Mouse (Mus musculus): ENCODE measurements around the gene Tll1.

Tll1 gene

DNA sequence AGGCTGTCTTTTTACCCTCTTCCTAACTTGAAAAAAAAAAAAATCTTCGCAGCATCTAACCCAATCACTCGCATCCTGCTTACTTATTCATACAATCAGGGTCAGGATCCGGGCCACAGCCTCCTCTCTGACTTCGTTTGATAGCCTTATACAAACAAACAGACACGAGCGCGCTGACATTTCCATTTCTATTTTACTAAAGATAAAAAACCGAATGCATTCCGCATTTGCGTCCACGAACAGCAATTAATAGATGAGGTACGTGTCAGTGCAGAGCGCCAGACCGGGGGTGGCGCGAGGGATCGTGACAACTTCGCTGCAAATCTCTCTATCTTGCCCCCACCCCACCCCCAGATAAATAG is at the start of gene Tll1:
Gene Tll1 (minus strand): TSS at position 248 of the 362 bp plus-strand sequence.
- DNase-seq (ENCODE audit: low spot score) = peak; percentile 47

DNA sequence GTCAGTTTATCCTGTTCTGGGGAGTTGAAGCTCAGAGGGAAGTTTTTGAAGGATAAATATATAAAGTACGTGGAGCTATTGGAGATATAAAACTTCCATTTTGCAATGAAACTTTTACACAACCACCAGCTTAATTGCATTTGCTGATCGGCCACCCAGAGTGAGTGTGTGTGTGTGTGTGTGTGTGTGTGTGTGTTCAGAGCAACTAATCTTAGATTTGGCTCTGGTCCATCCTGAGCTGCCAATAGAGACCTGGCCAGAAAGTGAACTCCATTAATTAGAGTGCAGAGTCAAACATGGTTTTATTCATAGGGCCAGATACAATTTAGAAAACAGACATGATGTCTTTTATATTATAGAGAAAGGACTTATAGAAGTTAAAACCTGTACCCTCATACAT is 32.6 kb upstream of the Tll1 start:
- DNase-seq (ENCODE audit: low spot score) = no peak

DNA sequence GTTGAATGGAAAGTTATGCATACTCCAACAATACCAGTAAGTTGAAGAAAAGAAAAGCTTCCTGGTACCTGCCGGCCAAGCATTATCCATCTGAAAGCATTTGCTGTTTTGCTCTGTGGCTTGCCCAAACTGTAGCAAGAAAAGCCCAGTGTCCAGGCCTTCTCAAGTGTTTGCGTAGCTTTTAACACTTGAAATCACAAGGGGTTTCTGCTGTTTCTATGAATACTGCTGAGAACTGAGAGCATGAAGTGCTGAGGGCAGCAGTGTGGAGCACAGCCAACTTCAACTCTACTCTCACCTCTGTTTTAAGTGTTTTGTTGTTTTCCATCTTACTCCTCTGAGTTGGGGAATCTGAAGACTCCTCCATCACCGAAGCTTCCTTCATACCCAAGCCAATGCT is 15.5 kb upstream of the Tll1 start:
- no peak for DNase-seq (ENCODE audit: low spot score)

DNA sequence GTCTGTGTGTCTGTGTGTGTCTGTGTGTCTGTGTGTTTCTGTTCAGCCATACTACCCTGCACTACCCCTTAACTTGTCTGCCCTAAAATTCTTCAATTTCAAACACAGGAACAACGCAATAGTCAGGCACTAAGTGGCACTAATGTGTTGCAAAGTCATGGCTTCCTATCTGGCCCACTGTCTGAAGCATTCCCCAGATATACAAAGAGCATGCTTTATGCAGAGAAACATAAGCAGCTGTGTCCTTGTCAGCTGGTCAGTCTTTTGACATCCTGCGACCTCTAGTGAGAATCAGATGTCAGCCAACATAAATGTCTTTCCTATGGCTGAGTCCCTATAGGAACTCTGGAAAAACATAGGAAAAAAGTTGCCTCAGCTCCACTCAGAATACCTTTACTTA is 11.6 kb upstream of the Tll1 start:
- peak; percentile 51 for DNase-seq (ENCODE audit: low spot score)

DNA sequence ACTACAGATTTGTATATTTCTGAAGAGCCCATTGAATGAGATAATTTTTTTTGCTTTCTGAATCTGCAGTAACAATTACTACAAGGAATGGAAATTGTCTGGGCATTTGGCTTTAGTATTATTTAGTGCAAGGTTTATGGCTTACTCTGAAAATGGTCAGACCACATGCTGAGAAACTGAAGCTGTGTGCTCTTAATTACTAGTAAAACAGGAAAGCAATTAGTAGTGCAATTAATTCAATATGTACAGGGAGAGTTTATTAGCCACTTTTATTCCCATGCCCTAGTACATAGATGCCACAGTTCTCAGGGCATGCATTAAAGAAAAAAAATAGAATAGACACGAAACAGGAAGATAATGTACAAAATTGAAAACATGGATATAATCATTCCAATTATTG is 10.2 kb upstream of the Tll1 start:
- DNase-seq (ENCODE audit: low spot score) = no peak

DNA sequence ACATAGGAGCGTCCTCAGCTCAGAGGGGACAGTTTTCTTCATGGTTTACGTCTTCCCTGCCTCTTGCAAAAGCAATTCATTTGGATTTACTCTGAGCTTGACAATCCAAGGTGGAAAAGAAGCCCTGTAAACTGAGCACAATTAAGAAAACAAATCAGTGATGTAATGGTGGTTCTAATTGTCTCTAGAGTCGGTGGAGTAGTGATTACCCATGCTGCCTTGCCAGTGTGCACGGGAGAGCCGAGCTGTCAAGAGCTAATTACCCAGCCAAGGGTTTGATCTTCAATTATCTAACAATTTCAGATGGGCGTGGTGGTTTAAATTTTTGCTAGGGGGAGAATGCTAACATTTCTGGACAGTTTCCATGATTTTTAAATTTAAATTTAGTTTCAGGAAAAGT is 9.3 kb upstream of the Tll1 start:
- DNase-seq (ENCODE audit: low spot score) = no peak

DNA sequence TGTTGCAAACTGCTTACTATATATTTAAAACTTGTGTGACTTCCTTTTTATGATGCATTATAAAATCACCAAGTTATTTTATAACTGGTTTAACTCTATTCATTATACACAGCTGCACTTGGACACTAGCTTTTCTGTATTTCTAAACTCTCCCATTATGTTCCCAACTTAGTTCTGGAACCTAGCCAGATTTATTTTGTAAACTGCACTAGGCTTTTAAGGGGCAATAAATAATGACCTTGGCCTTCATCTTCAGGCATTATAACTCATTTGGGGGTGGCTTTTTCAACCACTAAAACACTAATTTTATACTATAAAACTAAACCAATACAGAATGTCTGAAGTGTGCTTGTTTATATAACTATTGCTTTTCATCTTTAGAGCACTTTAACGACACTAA is 8.8 kb upstream of the Tll1 start:
- no peak for DNase-seq (ENCODE audit: low spot score)

DNA sequence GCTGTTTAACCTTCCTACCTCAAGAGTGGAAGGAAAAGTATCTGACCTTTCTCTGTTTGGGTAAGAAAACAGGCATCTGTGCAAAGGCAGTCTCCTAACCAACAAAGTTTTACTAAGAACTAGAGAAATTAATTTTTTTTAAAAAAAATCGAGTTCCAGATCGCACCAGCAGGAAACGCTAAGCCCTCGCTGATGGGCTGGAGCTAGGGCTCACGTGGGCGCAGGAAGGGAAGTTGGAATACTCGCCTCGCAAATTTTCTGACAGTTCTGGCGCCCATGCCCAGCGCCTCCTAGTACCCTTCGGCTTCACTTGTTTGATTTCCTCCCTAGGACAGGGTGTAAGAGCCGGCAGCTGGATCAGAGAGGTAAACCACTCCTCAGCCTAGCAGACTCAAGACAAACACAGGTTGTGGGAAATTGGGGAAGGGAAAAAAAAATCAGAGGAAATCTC is 365 bp upstream of the Tll1 start:
- DNase-seq (ENCODE audit: low spot score) = peak; percentile 65

DNA sequence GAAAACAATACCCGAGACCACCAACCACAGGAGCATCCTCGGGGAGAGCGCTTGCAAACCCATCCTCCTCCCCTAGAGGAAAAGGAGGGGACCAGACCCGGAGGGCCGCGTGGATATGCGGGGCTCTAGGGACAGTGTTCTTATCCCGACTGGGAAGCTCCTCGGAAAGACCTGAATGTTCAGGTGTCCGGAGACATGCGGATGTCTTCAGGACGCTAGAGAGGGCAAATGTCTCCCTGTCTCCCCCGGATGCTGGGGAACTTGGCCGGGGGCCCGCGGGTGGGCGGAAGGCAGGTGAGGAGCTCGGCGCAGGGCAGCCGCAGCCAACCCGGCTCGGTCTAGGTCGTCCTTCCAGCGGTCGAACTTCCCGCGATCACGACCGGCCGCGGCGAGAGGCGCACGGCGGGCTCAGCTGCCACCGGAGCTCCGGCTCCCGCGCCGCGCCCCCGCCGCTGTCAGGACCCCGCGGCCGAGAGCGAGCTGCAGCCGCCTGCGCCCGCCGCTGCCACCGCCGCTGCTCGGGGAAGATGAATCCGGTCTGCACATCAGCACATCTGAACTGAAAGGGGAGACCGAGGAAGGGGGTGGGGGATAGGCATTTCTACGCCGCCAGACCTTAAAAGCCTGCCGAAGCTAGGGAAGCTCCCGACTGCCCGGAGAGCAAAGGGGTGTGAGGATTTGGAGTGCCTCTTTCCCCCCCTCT is 599 bp downstream of the Tll1 start:
- peak; percentile 47 for DNase-seq (ENCODE audit: low spot score)

DNA sequence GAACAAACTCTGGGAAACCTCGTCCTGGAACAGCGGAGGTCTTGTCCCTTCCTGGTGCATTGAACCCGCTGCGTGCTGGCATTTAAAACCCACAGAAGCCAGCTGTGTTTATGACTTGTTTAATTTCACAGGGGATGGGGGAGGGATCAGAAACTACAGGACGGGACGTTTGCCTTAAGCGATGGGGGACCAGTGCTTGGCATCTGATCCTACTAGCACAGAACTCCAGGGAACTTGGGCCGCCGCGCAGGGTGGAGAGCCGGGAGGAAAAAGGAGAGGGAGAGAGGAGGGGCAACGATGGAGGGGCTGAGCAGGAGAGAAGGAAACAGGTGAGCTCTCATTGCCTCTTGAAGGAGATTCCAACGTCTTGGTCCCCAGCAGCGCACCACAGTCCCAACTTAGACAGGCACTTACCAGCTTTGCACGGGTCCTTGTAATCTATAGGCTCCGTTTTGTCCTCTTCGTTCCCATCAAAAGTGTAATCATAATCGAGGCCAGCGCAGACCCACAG is 1.2 kb downstream of the Tll1 start:
- peak; percentile 32 for DNase-seq (ENCODE audit: low spot score)

DNA sequence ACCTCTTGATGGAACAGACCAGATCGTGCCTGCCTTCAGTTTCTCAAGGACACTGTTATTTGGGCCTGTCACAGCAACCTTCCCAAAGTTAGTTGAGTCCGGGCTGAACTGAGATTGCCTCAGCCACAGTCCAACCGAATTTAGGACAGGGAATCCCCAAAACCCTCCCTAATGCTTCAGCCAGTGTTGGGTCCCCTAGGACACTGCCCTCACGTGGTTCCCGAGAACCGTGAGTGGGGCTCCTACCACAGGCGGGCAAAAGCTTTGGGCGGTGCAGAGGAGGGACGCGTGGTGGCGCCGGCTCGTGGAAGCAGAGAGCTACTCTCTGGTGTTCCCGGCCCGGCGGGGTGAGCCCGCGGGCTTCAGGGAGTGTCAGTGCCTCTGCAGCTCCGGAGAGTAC is 1.9 kb downstream of the Tll1 start:
- peak; percentile 64 for DNase-seq (ENCODE audit: low spot score)

DNA sequence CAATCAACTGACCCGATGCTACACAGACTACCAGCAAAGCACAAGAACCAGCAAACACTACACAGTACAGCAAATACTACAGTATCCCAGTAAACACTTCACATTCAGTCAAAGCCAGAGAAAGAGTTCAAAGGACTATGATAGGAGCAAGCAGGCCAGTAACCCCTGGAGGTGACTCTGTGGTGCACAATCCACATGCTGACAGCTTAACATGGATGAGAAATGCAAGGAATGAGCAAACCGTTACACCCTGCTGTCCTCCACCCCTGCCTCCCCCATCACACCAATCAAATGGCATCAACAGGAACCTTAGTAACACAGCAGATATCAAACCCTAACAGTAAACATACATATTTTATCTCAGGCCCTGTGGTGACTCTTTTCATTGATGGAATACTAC is 7.7 kb downstream of the Tll1 start:
- no peak for DNase-seq (ENCODE audit: low spot score)

DNA sequence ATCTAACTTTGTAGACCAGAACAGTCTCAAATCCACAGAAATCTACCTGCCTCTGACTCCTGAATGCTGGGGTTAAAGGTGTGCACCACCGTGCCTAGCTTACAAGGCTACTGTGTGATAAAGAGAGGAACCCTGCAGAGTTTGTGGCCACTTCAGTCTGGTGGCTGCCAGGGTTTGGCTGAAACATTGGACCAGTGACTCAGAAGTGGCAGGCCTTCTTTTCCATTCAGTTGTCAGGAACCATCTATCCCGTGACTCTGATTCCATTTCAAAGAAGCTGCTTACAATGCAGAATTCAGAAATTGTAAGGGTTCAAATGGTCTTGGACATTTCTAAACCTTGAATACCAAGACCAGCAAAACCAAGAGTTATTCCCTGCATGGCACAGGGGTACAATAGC is 12.7 kb downstream of the Tll1 start:
- no peak for DNase-seq (ENCODE audit: low spot score)

DNA sequence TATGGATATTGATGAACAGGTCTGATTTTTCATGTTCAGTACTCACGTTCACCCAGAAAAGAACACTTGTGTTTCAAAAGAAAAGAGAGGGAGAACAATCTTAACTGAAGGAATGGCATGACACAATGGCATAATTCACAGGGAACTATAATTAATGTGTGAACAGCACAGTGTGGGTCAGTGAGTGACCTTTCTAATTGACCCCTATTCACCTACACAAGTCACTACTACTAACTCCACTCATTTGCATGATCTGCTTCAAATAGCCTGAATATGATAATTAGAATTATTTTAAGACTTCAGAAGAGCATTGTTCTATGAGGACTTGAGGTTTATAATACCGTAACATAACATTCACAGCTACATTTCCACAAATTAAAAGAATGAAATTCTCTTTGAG is 18.2 kb downstream of the Tll1 start:
- peak; percentile 9 for DNase-seq (ENCODE audit: low spot score)

DNA sequence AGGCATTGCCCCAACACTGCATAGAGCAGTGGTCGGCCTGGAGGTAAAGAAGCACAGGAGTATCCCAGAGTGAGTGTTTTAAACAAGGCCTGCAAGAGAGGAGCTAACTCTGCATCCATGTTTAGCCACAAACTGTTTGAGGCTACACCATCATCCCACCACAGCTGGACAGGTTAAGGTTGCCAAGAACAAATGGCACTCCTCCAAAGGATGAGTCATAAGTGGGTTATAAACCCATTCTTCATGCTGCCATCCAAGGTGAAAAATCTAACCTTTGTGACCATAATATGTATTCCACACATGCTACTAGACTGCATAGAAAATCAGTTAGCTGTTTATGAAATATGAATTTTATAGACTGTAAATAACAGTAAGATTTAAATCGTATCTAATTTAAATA is 29.1 kb downstream of the Tll1 start:
- DNase-seq (ENCODE audit: low spot score) = no peak

DNA sequence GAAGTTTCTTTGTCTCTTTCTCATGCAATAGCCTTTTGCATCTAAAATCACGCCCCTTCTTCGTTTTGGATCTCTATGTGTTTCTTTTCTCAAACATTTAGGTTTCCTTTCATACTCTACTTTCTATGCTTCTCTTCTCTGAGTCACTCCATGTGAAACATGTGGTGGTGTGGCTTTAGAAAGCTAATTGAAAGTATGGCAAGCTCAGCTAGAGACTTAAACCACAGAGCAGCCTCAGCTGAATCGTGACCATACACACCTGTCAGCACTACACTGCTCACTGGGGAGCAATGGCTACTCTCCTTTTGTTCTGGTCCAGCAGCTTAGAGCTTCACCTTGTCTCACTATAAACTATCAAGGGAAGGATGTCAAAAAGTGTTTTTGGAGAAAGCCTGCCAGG is 31.2 kb downstream of the Tll1 start:
- no peak for DNase-seq (ENCODE audit: low spot score)

DNA sequence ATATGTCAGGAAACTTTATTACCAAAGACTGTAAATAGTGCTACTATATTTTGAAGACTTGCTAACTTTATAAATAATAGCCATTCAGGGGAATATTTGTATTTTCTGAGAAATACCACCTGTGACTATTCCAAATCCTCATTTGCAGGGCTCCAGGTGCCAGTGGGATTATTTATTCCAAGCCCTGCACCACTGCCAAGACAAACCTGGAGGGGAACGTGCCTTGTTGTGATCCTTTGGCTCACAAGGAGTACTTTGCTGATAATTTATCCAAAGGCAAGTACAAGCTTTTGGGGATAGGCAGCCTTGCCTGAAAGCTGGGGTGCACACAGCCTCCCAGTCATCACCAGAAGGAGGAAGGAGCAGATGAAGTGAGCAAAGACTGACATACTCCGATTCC is 32.3 kb downstream of the Tll1 start:
- DNase-seq (ENCODE audit: low spot score) = no peak

DNA sequence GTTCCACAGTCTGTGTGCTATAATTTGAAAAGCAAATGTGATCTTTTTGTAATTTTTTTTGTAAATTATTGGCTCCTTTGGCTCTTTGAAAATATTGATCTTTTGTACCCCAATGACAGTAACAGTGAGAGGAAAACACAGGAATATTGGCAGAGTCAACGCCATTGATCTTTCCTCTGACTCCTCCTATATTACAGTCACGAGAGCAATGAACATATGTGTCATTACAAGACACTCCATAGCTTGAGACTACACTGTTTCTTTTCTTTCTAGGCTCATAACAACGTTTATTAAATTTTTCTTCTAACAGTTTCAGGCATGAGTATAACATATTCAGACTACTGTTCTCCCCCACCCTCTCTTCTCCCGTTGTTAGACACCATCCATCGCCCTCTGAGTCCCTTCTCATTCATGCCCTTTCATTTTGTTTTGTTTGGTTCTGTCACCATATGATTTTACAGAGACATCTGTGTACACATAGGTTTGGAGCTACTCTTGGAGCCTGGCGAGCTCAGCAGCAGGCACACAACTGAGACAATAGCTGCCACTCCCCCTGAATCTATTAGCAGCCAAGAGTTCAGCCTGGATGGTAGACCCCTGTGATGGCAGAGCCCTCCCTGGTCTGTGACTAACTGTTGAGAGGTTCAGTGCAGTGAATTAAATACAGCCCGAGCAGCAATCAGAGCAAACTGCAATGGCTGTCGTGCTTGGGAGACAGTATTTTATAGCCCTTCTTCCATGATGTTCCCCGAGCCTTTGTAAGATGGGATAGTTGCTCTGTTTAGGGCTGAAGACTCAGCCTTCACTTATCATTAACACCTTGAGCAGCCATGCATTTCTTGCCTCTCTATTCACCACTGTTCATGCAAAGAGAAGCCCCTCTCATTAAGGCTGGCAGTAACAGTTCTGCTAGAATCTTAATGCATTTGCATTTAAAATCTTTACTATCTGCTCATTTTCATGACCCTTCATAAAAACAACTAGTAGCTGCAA is 52.9 kb downstream of the Tll1 start:
- DNase-seq (ENCODE audit: low spot score) = peak; percentile 26

DNA sequence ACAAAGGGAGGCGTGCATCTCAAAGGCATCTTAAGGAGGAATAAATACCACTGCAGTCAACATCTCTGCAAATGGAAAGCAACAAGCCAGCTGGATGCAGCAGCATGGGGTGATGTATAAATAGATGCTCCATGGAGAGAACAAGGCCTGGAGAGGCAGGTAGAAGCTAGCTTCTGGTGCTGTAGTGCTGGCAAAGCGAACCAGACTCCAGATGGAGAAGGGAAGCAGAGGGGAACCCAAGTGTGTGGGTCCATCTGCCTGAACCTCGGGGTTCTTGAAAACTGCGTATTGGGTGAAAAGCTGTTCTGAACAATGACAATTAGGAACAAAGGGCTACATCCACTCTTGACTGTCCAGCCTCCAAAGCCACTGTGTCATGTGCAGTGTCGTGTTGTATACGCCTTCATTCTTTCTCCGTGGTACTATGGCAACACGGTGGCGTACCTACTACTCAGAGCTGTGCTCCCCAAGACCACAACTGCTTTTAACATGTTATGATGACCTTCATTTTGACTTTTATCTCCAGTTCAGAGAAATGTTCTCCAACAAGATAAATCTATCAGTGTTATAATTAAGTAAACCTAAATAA is 53.8 kb downstream of the Tll1 start:
- DNase-seq (ENCODE audit: low spot score) = no peak

DNA sequence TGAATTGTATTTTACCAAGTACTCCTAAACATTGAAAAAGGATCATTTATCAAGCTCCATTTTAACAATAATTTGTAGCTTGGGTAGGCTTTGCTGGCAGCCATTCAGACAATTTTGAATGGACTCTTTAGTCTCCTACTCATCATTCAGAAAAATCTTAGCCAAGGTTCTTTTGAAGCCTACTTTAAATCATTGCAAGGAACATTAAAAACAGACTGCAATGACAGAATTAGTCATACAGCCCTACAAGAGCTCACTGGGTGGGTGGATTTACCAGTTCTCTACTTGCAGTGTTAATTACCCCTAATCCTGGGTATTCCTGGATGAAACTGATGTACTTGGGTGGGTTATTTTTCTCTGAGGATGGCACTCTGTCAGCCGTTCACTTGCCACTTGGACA is 69.5 kb downstream of the Tll1 start:
- DNase-seq (ENCODE audit: low spot score) = no peak

DNA sequence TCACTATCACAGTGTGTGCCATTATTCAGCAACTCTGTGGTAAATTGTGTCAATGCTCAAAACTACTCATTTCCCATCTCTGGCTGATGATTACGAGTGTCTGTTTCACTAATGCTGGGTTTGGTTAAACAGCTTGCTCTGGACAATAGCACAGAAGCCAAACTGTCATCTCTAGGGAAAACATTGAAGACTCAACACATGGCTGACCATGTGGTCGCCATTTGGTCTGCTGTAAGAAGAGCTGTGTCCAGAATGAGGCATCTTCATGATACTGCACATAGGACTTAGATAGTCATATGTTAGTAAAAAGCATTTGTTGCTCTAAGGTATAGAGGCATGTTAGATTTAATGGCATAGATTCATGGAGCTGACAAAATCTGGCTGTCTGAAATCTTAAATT is 98.9 kb downstream of the Tll1 start:
- no peak for DNase-seq (ENCODE audit: low spot score)

DNA sequence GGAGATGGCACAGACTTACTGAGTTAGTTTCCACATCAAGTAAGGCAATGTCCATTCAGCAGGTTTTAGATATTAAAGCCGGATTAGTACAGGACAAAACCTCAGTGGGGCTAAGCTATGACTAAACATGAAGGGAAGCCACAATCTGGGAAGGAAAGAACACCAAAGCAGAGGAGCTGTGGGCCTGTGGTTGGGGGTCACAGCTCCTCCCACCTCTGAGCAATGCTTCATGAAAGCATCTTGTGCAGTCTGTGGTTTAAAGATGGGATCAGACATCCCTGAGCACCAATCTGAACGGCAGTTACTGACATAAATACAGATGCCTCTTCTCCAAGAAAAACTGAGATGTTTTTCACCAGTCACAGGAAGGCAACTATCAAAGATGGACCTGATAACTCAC is 132.7 kb downstream of the Tll1 start:
- no peak for DNase-seq (ENCODE audit: low spot score)

DNA sequence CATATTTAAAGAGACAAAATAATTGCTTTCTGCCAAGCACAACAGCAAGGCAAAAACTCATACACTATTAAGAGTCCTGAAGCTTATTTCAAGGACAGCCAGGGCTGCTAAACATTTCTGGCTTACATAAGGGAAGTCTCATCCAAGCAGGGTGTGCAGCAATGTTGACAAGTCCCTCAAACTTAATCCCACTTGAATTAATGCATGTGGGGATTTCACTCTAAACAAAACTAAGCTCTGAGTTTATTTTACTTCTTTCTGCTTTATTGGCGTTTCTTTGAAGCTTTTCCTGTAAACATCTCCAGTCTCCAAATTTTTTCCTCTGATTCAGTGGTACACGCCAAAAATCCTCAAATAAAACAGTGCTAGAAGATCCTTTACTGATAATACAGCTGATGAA is 146.2 kb downstream of the Tll1 start:
- DNase-seq (ENCODE audit: low spot score) = no peak
